Mouse (Mus musculus) kidney, postnatal 0 days (tissue): Measurements from ENCODE around the gene AU040320. TPM values are rescaled to one million over a fixed set of nuclear protein-coding genes. Genes with fewer than 3 reads are reported as not detected.
A peak's percentile ranks its signal among the peaks of the same experiment; 100 is the strongest.

Source experiments
- ATAC-seq: fragments of 200-750 bp; cut with Nextera tagmentation; replicated peaks from 2 replicates; pipeline ENCODE4 v1.8.0; 2017; ENCODE audit warnings: low read depth, moderate number of reproducible peaks, moderate TSS enrichment, moderate library complexity; ENCODE audit not compliant: low FRiP score
- DNase-seq: peaks from one replicate; pipeline ENCODE4 v3.0.0-alpha.2; 2016; ENCODE audit warnings: low spot score
- H3K27ac ChIP-seq: fragments of 300-500 bp; sonication (generic); 2 replicates; pipeline ENCODE4 v1.5.1; 2014; ENCODE audit warnings: mild to moderate bottlenecking
- H3K27me3 ChIP-seq: fragments of 300-500 bp; sonication (generic); 2 replicates; pipeline ENCODE4 v1.6.1; 2014; ENCODE audit warnings: low read length, mixed read lengths; ENCODE audit not compliant: insufficient read depth
- H3K36me3 ChIP-seq: fragments of 300-500 bp; sonication (generic); 2 replicates; pipeline ENCODE4 v1.6.1; 2014; ENCODE audit warnings: low read length, mixed read lengths; ENCODE audit not compliant: insufficient read depth
- H3K4me1 ChIP-seq: fragments of 300-500 bp; sonication (generic); replicated peaks from 2 replicates; pipeline ENCODE4 v1.6.1; 2014; ENCODE audit warnings: antibody characterized with exemption, low read length, mixed read lengths; ENCODE audit not compliant: insufficient read depth
- H3K4me2 ChIP-seq: fragments of 300-500 bp; sonication (generic); 2 replicates; pipeline ENCODE4 v1.6.1; 2014; ENCODE audit warnings: mild to moderate bottlenecking, low read length, moderate library complexity, mixed read lengths
- H3K4me3 ChIP-seq: fragments of 300-500 bp; sonication (generic); replicated peaks from 2 replicates; pipeline ENCODE4 v1.5.1; 2014; ENCODE audit warnings: low read depth, low read length
- H3K9ac ChIP-seq: fragments of 300-500 bp; sonication (generic); 2 replicates; pipeline ENCODE4 v1.6.1; 2014; ENCODE audit warnings: low read depth, low read length
- H3K9me3 ChIP-seq: fragments of 300-500 bp; sonication (generic); replicated peaks from 2 replicates; pipeline ENCODE4 v1.6.1; 2016; ENCODE audit warnings: low read length, inconsistent platforms, mixed read lengths
- CTCF ChIP-seq: IDR thresholded peaks from 2 replicates; pipeline ENCODE4 v1.5.1; 2016; ENCODE audit warnings: antibody characterized with exemption, low read depth, mild to moderate bottlenecking, moderate library complexity
- WGBS: fragments of 180-500 bp; shearing (Covaris S2); extraction: QIAGEN DNeasy Blood & Tissue Kit; methylation state at CpG from one replicate; pipeline ENCODE4 v1.1.7; 2014; 5-methylcytosine and 5-hydroxymethylcytosine counted together
- polyA plus RNA-seq: library from polyadenylated mRNA; unstranded; fragments of >200 nt; fragmentation: Nextera tagmentation; extraction: Ambion mirVana; gene quantifications from 2 replicates; pipeline ENCODE4 v1.2.1, GENCODE M21; 2015

The AU040320 gene
- polyA plus RNA-seq, 1 experiment from 2014 or later, result 22.6 TPM

GRCm38 (mm10) chr4:126860268-126860986 is 107.1 kb downstream of the AU040320 start:
- DNase-seq, result no peak
- Histone ChIP-seq H3K4me3 (no peak overlapping the region), H3K36me3 (peaks cover 26% of the 10 kb centered on the region; the same call in 1 of the 2 replicates), H3K27ac (no peak overlapping the region), H3K4me2 (no peak overlapping the region), H3K27me3 (no peaks in the 10 kb centered on the region), H3K9ac (no peak overlapping the region), H3K4me1 (no peaks in the 10 kb centered on the region), H3K9me3 (no peaks in the 10 kb centered on the region)
- TF ChIP-seq CTCF, result no peak
- 0 out of 2 replicates have a peak, but pooled peaks have one; percentile 38 for ATAC-seq
- 90% methylated on average over 9 of the region's 9 CpGs for WGBS

GRCm38 (mm10) chr4:126861514-126862266 is 108.3 kb downstream of the AU040320 start:
- 78% methylated on average over 11 of the region's 11 CpGs for WGBS
- no peak overlapping the region for H3K4me2 ChIP-seq
- ATAC-seq (no peak), DNase-seq (peak; percentile 59)
- H3K36me3 ChIP-seq, result peaks cover 28% of the 10 kb centered on the region; the same call in 1 of the 2 replicates
- TF ChIP-seq CTCF, result peak; percentile 54
- H3K27ac ChIP-seq, result no peak overlapping the region
- no peak overlapping the region for H3K9ac ChIP-seq
- H3K27me3 ChIP-seq, result no peaks in the 10 kb centered on the region
- H3K9me3 ChIP-seq, result no peaks in the 10 kb centered on the region
- no peaks in the 10 kb centered on the region for H3K4me1 ChIP-seq
- no peak overlapping the region for H3K4me3 ChIP-seq

- no peaks in the 10 kb centered on the region for H3K27me3 ChIP-seq
- no peak overlapping the region for H3K4me3 ChIP-seq
- WGBS, result 91% methylated on average over 12 of the region's 12 CpGs
- H3K4me1 ChIP-seq, result no peaks in the 10 kb centered on the region
- DNase-seq (no peak), ATAC-seq (no peak)
- no peak overlapping the region for H3K4me2 ChIP-seq
- no peak for TF ChIP-seq CTCF
- peaks cover 20% of the 10 kb centered on the region; the same call in 1 of the 2 replicates for H3K36me3 ChIP-seq
- no peak overlapping the region for H3K27ac ChIP-seq
- H3K9me3 ChIP-seq, result no peaks in the 10 kb centered on the region
- H3K9ac ChIP-seq, result no peak overlapping the region
Observed at GRCm38 (mm10) chr4:126868699-126869098, 115.4 kb downstream of the AU040320 start.

- TF ChIP-seq CTCF, result no peak
- H3K4me2 ChIP-seq, result no peak overlapping the region
- H3K36me3 ChIP-seq, result peaks cover 17% of the 10 kb centered on the region
- H3K9ac ChIP-seq, result no peak overlapping the region
- H3K27me3 ChIP-seq, result no peaks in the 10 kb centered on the region
- no peak overlapping the region for H3K4me3 ChIP-seq
- peak; percentile 82 for DNase-seq
- no peak for ATAC-seq
- no peaks in the 10 kb centered on the region for H3K4me1 ChIP-seq
- 50% methylated on average over 7 of the region's 7 CpGs for WGBS
- H3K27ac ChIP-seq, result no peak overlapping the region
- no peaks in the 10 kb centered on the region for H3K9me3 ChIP-seq
Observed at GRCm38 (mm10) chr4:126872717-126873116, 119.4 kb downstream of the AU040320 start.

- Histone ChIP-seq H3K9me3 (no peaks in the 10 kb centered on the region), H3K4me3 (no peak overlapping the region), H3K4me2 (no peak overlapping the region), H3K4me1 (no peaks in the 10 kb centered on the region), H3K9ac (no peak overlapping the region), H3K36me3 (peaks cover 28% of the 10 kb centered on the region), H3K27ac (no peak overlapping the region), H3K27me3 (no peaks in the 10 kb centered on the region)
- DNase-seq (peak; percentile 14), ATAC-seq (no peak)
- TF ChIP-seq CTCF, result no peak
- 66% methylated on average over 5 of the region's 5 CpGs for WGBS
Observed at GRCm38 (mm10) chr4:126879560-126880275, 126.4 kb downstream of the AU040320 start.

GRCm38 (mm10) chr4:126883602-126884001 is 130.3 kb downstream of the AU040320 start:
- no peak overlapping the region for H3K9ac ChIP-seq
- no peak overlapping the region for H3K4me3 ChIP-seq
- H3K27me3 ChIP-seq, result no peaks in the 10 kb centered on the region
- H3K36me3 ChIP-seq, result peaks cover 26% of the 10 kb centered on the region
- WGBS, result 95% methylated on average over 5 of the region's 5 CpGs
- H3K9me3 ChIP-seq, result no peaks in the 10 kb centered on the region
- no peak for ATAC-seq
- H3K4me2 ChIP-seq, result no peak overlapping the region
- H3K27ac ChIP-seq, result no peak overlapping the region
- no peak for TF ChIP-seq CTCF
- no peak for DNase-seq
- no peaks in the 10 kb centered on the region for H3K4me1 ChIP-seq
